Mouse (Mus musculus) liver, embryonic 14.5 days (tissue): ENCODE results near the gene Ercc8. TPM values are rescaled to one million over a fixed set of nuclear protein-coding genes. Genes with fewer than 3 reads are reported as not detected.
A peak's percentile ranks its signal among the peaks of the same experiment; 100 is the strongest.

Experiments
- ATAC-seq: fragments of 200-750 bp; cut with Nextera tagmentation; 2 replicates; pipeline ENCODE4 v1.8.0; 2017; ENCODE audit warnings: moderate number of reproducible peaks, mild to moderate bottlenecking, moderate library complexity; ENCODE audit not compliant: insufficient read depth
- DNase-seq, 3 experiments: peaks; one replicate each; pipeline ENCODE4 v3.0.0-alpha.2; 2012 to 2013; ENCODE audit warnings: low read depth in 3 of 3, low spot score in 3 of 3
- H3K27ac ChIP-seq: fragments of 300-500 bp; sonication (generic); 2 replicates; pipeline ENCODE4 v1.5.1; 2014; ENCODE audit warnings: moderate library complexity, mild to moderate bottlenecking, control low read depth, inconsistent platforms
- H3K27me3 ChIP-seq: fragments of 300-500 bp; sonication (generic); 2 replicates; pipeline ENCODE4 v1.6.1; 2014; ENCODE audit warnings: mild to moderate bottlenecking, low read length, moderate library complexity; ENCODE audit not compliant: control insufficient read depth, insufficient read depth
- H3K36me3 ChIP-seq: fragments of 300-500 bp; sonication (generic); replicated peaks from 2 replicates; pipeline ENCODE4 v1.6.1; 2014; ENCODE audit warnings: low read depth; ENCODE audit not compliant: control insufficient read depth, insufficient read depth
- H3K4me1 ChIP-seq, 2 experiments: fragments of 200-500 bp in 1 of 2; fragments of 300-500 bp in 1 of 2; sonication (generic) in 1 of 2; replicated peaks; 2 replicates each; pipeline ENCODE4 v1.6.1; 2012 to 2014; ENCODE audit warnings: antibody characterized with exemption in 1 of 2, inconsistent platforms in 1 of 2, low read length in 1 of 2; ENCODE audit not compliant: control insufficient read depth in 2 of 2, insufficient read depth in 2 of 2
- H3K4me2 ChIP-seq: fragments of 300-500 bp; sonication (generic); 2 replicates; pipeline ENCODE4 v1.6.1; 2014; ENCODE audit warnings: low read depth, mild to moderate bottlenecking, control low read depth, moderate library complexity
- H3K4me3 ChIP-seq, 2 experiments: fragments of 200-500 bp in 1 of 2; fragments of 300-500 bp in 1 of 2; sonication (generic) in 1 of 2; 2 replicates each; pipeline ENCODE4 v1.5.1; 2012 to 2014; ENCODE audit warnings: low read depth in 2 of 2, low read length in 2 of 2, mild to moderate bottlenecking in 2 of 2, control low read depth in 1 of 2, inconsistent platforms in 1 of 2, moderate library complexity in 1 of 2; ENCODE audit not compliant: insufficient read depth in 1 of 2
- H3K9ac ChIP-seq: fragments of 300-500 bp; sonication (generic); replicated peaks from 2 replicates; pipeline ENCODE4 v1.6.1; 2014; ENCODE audit warnings: mild to moderate bottlenecking, control low read depth, moderate library complexity
- H3K9me3 ChIP-seq: fragments of 300-500 bp; sonication (generic); 2 replicates; pipeline ENCODE4 v1.6.1; 2016; ENCODE audit warnings: low read length, mixed read lengths; ENCODE audit not compliant: control insufficient read depth
- CTCF ChIP-seq: IDR thresholded peaks from 2 replicates; pipeline ENCODE4 v1.5.1; 2016; ENCODE audit warnings: antibody characterized with exemption, low read depth, control low read depth
- EP300 ChIP-seq: IDR thresholded peaks from 2 replicates; pipeline ENCODE4 v1.6.1; 2016; ENCODE audit warnings: antibody characterized with exemption, low read depth
- WGBS: fragments of 180-500 bp; shearing (Covaris S2); extraction: QIAGEN DNeasy Blood & Tissue Kit; methylation state at CpG from one replicate; pipeline ENCODE4 v1.1.7; 2014; ENCODE audit not compliant: insufficient replicate concordance; 5-methylcytosine and 5-hydroxymethylcytosine counted together
- polyA plus RNA-seq, 2 experiments: library from polyadenylated mRNA; depleted of rRNA in 1 of 2; stranded (reverse) in 1 of 2; unstranded in 1 of 2; fragments of >200 nt; fragmentation: Nextera tagmentation in 1 of 2; extraction: Ambion mirVana in 1 of 2; gene quantifications; 2 replicates each; pipeline versions ENCODE4 v1.2.1 to v1.2.3; 2012 to 2014

Ercc8 gene
- polyA plus RNA-seq, 2 experiments = 5.6 to 7.8 TPM

DNA sequence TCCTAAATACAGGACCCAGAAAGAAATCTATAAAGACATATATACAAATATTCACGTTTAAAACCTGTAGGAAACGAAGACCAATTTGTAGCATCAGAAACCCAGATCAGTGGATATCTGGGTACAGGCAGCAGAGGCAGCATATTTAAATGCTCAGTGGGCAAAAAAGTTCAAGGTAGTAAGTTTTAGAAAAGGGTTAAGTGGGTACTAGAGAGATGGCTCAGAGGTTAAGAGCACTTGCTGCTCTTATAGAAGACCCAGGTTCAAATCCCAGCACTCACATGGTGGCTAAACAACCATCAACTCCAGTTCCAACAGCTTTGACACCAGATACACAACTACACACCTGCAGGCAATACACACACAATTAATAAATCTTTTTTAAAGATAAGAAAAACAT is 1.4 kb upstream of the Ercc8 start:
- no peaks in the 10 kb centered on the region for H3K9me3 ChIP-seq
- ATAC-seq (no peak), DNase-seq (no peak)
- TF ChIP-seq CTCF (no peak), EP300 (no peak)
- H3K27me3 ChIP-seq = no peaks in the 10 kb centered on the region
- no peak overlapping the region; a peak in 1 of 4 replicates for H3K4me3 ChIP-seq
- 55% methylated on average over 2 of the region's 2 CpGs for WGBS
- no peaks in the 10 kb centered on the region for H3K36me3 ChIP-seq
- no peak overlapping the region for H3K27ac ChIP-seq
- no peak overlapping the region for H3K9ac ChIP-seq
- H3K4me2 ChIP-seq = no peak overlapping the region; the same call in 1 of the 2 replicates
- H3K4me1 ChIP-seq = peaks cover 5% of the 10 kb centered on the region in 2 experiments; a peak in 3 of 4 replicates

DNA sequence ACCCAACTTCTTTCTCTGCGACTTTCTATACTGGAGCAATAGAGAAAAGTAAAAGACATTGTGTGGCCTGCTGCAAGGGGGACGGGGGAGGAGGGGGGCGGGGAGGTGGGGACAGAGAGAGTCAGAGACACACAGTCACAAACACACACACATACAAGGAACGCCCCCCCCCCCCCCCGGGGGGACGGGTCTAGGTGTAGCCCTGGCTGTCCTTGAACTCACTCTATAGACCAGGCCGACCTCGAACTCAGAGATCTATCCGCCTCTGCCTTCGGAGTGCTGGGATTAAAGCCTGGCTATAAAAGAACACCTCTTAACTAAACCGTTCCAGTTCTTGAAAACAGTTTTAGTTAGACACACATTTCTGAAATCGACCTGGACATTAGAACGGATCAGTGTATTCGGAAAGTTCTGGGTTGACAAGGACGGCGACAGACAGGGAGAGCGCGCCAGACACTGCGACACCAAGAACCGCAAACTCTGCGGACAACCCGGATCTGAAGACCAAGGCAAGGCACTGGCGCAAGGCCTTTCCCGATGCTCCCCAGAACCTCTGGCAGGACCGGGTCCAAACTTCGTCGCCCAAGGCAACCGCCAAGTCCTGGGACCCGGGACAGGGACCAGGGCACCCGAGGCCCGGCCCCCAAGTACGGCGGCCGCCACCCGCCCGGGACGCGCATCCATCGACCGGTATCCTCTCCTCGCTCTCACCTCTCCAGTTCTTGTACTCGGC is 633 bp upstream of the Ercc8 start:
- H3K27me3 ChIP-seq = no peaks in the 10 kb centered on the region
- TF ChIP-seq CTCF = no peak
- TF ChIP-seq EP300 = no peak
- H3K4me2 ChIP-seq = peak overlapping the region; percentile 89
- H3K9me3 ChIP-seq = no peaks in the 10 kb centered on the region
- ATAC-seq (peak; percentile 74), DNase-seq (peak in 1 of 3 experiments; percentile 9)
- H3K4me3 ChIP-seq = peak overlapping the region; percentile 71 to 84
- peaks cover 5% of the 10 kb centered on the region in 2 experiments; a peak in 3 of 4 replicates for H3K4me1 ChIP-seq
- H3K9ac ChIP-seq = peak overlapping the region; percentile 76
- H3K27ac ChIP-seq = no peak overlapping the region
- 3% methylated on average over 41 of the region's 42 CpGs for WGBS
- no peaks in the 10 kb centered on the region for H3K36me3 ChIP-seq

DNA sequence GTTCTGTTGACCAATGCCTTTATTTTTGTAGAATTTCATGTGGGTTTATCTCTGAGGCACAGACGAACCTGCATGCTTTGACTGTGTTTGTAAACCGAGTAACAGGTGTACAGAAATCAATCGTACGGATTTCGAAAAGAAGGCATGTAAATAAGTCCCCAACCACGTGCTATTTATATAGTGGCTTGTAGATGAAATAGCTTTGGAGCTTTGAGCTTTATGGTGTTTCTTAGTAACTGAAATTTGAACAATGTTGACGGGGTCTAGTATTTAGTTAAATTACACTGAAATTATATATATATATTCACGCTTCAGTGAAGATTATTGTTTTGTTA is 677 bp downstream of the Ercc8 start:
- 6% methylated on average over 8 of the region's 8 CpGs for WGBS
- ATAC-seq (no peak), DNase-seq (no peak)
- no peaks in the 10 kb centered on the region for H3K27me3 ChIP-seq
- peaks cover 5% of the 10 kb centered on the region in 2 experiments; a peak in 3 of 4 replicates for H3K4me1 ChIP-seq
- TF ChIP-seq EP300 (no peak), CTCF (no peak)
- no peaks in the 10 kb centered on the region for H3K9me3 ChIP-seq
- no peaks in the 10 kb centered on the region for H3K36me3 ChIP-seq
- H3K9ac ChIP-seq = peak overlapping the region; percentile 61
- H3K4me2 ChIP-seq = peak overlapping the region; percentile 89
- H3K4me3 ChIP-seq = peak overlapping the region; percentile 71 to 84
- H3K27ac ChIP-seq = peak overlapping the region; percentile 14; the same call in 1 of the 2 replicates

DNA sequence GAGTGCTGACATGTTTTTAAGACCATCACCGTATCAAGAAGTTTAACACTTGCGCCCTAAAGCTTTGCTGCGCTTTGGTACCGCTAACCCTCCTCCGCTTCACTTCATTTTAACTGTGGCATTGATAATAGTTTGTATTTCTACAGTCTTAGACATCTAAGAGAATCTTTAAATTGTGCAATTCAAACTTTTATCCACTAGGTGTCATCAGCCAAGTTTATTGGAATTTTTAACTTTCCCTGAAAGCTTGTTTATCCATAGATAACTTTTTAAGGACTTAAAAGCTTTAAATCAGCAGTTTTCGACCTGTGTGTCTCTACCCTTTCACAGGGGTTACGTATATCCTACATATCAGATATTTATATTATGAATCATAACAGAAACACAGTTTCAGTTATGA is 1.4 kb downstream of the Ercc8 start:
- 51% methylated on average over 7 of the region's 7 CpGs for WGBS
- DNase-seq (peak in 1 of 3 experiments; percentile 36), ATAC-seq (no peak)
- Histone ChIP-seq H3K27me3 (no peaks in the 10 kb centered on the region), H3K4me2 (peak overlapping the region; percentile 89), H3K9ac (no peak overlapping the region), H3K27ac (no peak overlapping the region), H3K4me3 (peak overlapping the region; percentile 15 to 71; a peak in 3 of 4 replicates), H3K36me3 (no peaks in the 10 kb centered on the region), H3K9me3 (no peaks in the 10 kb centered on the region), H3K4me1 (peaks cover 5% of the 10 kb centered on the region in 2 experiments; a peak in 3 of 4 replicates)
- TF ChIP-seq EP300 (no peak), CTCF (peak; percentile 41)

DNA sequence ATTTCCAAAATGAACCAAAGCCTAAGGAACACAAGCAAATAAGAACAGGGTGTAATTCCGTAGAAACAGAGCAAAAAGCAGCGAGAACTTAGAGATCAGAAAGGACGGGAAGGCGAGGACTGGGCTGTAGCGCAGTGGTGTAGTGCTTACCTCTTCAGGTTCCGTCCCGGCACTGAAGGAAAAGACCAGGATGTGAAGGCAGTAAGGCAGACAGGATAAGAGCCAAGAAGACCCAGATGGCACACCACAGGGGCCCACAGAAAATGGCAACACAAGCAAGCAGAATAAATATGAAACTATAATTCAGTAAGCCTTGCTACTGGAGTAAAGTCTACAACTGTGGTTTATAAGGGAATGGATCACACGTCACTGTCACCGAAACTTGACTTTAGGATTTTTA is 5.4 kb downstream of the Ercc8 start:
- H3K9ac ChIP-seq = no peak overlapping the region
- no peaks in the 10 kb centered on the region for H3K36me3 ChIP-seq
- no peak overlapping the region for H3K4me2 ChIP-seq
- no peaks in the 10 kb centered on the region for H3K27me3 ChIP-seq
- 90% methylated on average over 9 of the region's 9 CpGs for WGBS
- no peaks in the 10 kb centered on the region for H3K9me3 ChIP-seq
- no peak for ATAC-seq
- H3K27ac ChIP-seq = no peak overlapping the region
- no peak for TF ChIP-seq EP300
- TF ChIP-seq CTCF = no peak
- no peak for DNase-seq
- H3K4me1 ChIP-seq = peaks cover 5% of the 10 kb centered on the region in 2 experiments; a peak in 3 of 4 replicates
- H3K4me3 ChIP-seq = no peak overlapping the region
